Mouse (Mus musculus) testis, adult 2 months (tissue): ENCODE results near the gene Akr1c6. TPM values are rescaled to one million over a fixed set of nuclear protein-coding genes. Genes with fewer than 3 reads are reported as not detected.

Experiments used
- H3K27ac ChIP-seq: fragments of 200-500 bp; 2 replicates; pipeline ENCODE4 v1.5.1; 2012; ENCODE audit warnings: low read depth, low read length; ENCODE audit not compliant: control insufficient read depth, insufficient read depth
- H3K27me3 ChIP-seq: fragments of 200-500 bp; 2 replicates; pipeline ENCODE4 v1.6.1; 2012; ENCODE audit warnings: mild to moderate bottlenecking, low read length, moderate library complexity; ENCODE audit not compliant: control insufficient read depth, insufficient read depth
- H3K36me3 ChIP-seq: fragments of 200-500 bp; 2 replicates; pipeline ENCODE4 v1.6.1; 2012; ENCODE audit warnings: mild to moderate bottlenecking, low read length; ENCODE audit not compliant: control insufficient read depth, insufficient read depth
- H3K4me1 ChIP-seq: fragments of 200-500 bp; 2 replicates; pipeline ENCODE4 v1.6.1; 2012; ENCODE audit warnings: low read length; ENCODE audit not compliant: control insufficient read depth, insufficient read depth
- H3K4me3 ChIP-seq: fragments of 200-500 bp; 2 replicates; pipeline ENCODE4 v1.5.1; 2012; ENCODE audit warnings: low read depth, mild to moderate bottlenecking, low read length, moderate library complexity, mixed read lengths; ENCODE audit not compliant: control insufficient read depth
- CTCF ChIP-seq: fragments of 200-500 bp; IDR thresholded peaks from 2 replicates; pipeline ENCODE4 v1.5.1; 2012; ENCODE audit warnings: low read depth, mild to moderate bottlenecking, inconsistent platforms, low read length, moderate library complexity; ENCODE audit not compliant: control insufficient read depth, insufficient read depth, insufficient replicate concordance
- POLR2A ChIP-seq: fragments of 200-500 bp; IDR thresholded peaks from 2 replicates; pipeline ENCODE4 v1.6.1; 2012; ENCODE audit warnings: low read depth, mild to moderate bottlenecking, inconsistent platforms, low read length, moderate library complexity; ENCODE audit not compliant: control insufficient read depth
- polyA plus RNA-seq: library from polyadenylated mRNA; depleted of rRNA; stranded (reverse); fragments of >200 nt; gene quantifications from 2 replicates; pipeline ENCODE4 v1.2.3, GENCODE M21; 2012; rRNA removed

Gene Akr1c6
- polyA plus RNA-seq, 1 experiment = not detected

- TF ChIP-seq POLR2A (no peak), CTCF (no peak)
- Histone ChIP-seq H3K4me3 (no peak overlapping the region), H3K36me3 (no peaks in the 10 kb centered on the region), H3K27me3 (no peaks in the 10 kb centered on the region), H3K4me1 (no peaks in the 10 kb centered on the region), H3K27ac (no peak overlapping the region)
These were observed 27.3 kb upstream of the Akr1c6 start for GRCm38 (mm10) chr13:4406771-4407170.

- Histone ChIP-seq H3K36me3 (no peaks in the 10 kb centered on the region), H3K27me3 (no peaks in the 10 kb centered on the region), H3K4me3 (no peak overlapping the region), H3K27ac (no peak overlapping the region), H3K4me1 (no peaks in the 10 kb centered on the region)
- TF ChIP-seq CTCF = no peak
- no peak for TF ChIP-seq POLR2A
These were observed 5.5 kb upstream of the Akr1c6 start for GRCm38 (mm10) chr13:4428558-4428957.

GRCm38 (mm10) chr13:4429034-4429433, 5.1 kb upstream of the Akr1c6 start:
- Histone ChIP-seq H3K4me3 (no peak overlapping the region), H3K27ac (no peak overlapping the region), H3K36me3 (no peaks in the 10 kb centered on the region), H3K4me1 (no peaks in the 10 kb centered on the region), H3K27me3 (no peaks in the 10 kb centered on the region)
- no peak for TF ChIP-seq CTCF
- TF ChIP-seq POLR2A = no peak

GRCm38 (mm10) chr13:4431129-4431528, 3.0 kb upstream of the Akr1c6 start:
- H3K4me3 ChIP-seq = no peak overlapping the region
- no peaks in the 10 kb centered on the region for H3K36me3 ChIP-seq
- no peak overlapping the region for H3K27ac ChIP-seq
- no peaks in the 10 kb centered on the region for H3K4me1 ChIP-seq
- H3K27me3 ChIP-seq = no peaks in the 10 kb centered on the region
- TF ChIP-seq CTCF (no peak), POLR2A (no peak)

- no peaks in the 10 kb centered on the region for H3K36me3 ChIP-seq
- no peak overlapping the region for H3K4me3 ChIP-seq
- H3K4me1 ChIP-seq = no peaks in the 10 kb centered on the region
- no peak for TF ChIP-seq CTCF
- TF ChIP-seq POLR2A = no peak
- H3K27me3 ChIP-seq = no peaks in the 10 kb centered on the region
- no peak overlapping the region for H3K27ac ChIP-seq
These were observed 31.5 kb downstream of the Akr1c6 start for GRCm38 (mm10) chr13:4465641-4466040.

- H3K4me3 ChIP-seq = no peak overlapping the region
- H3K27ac ChIP-seq = no peak overlapping the region
- TF ChIP-seq POLR2A (no peak), CTCF (no peak)
- H3K36me3 ChIP-seq = no peaks in the 10 kb centered on the region
- H3K27me3 ChIP-seq = no peaks in the 10 kb centered on the region
- H3K4me1 ChIP-seq = no peaks in the 10 kb centered on the region
These were observed 33.8 kb downstream of the Akr1c6 start for GRCm38 (mm10) chr13:4467896-4468295.

Other genes starting within 250 kb of the Akr1c6 start
- 3.6 and 4.0 TPM in 2 replicates for gene Akr1c13, start 243.2 kb upstream of the Akr1c6 start, polyA plus RNA-seq
- gene Akr1c19, start 205.6 kb upstream of the Akr1c6 start, polyA plus RNA-seq = 0.56 and 3.2 TPM in 2 replicates
- 0.84 and 1.3 TPM in 2 replicates for gene Akr1c12, start 154.9 kb upstream of the Akr1c6 start, polyA plus RNA-seq
- gene Akr1c20, start 89.0 kb downstream of the Akr1c6 start, polyA plus RNA-seq = 0.19 TPM in 1 of 2 replicates, not detected in the other
- gene Akr1c21, start 139.8 kb downstream of the Akr1c6 start, polyA plus RNA-seq = 0.61 and 0.96 TPM in 2 replicates
- 11.3 and 13.6 TPM in 2 replicates for gene Akr1e1, start 174.9 kb downstream of the Akr1c6 start, polyA plus RNA-seq